In the genomic region with DNA sequence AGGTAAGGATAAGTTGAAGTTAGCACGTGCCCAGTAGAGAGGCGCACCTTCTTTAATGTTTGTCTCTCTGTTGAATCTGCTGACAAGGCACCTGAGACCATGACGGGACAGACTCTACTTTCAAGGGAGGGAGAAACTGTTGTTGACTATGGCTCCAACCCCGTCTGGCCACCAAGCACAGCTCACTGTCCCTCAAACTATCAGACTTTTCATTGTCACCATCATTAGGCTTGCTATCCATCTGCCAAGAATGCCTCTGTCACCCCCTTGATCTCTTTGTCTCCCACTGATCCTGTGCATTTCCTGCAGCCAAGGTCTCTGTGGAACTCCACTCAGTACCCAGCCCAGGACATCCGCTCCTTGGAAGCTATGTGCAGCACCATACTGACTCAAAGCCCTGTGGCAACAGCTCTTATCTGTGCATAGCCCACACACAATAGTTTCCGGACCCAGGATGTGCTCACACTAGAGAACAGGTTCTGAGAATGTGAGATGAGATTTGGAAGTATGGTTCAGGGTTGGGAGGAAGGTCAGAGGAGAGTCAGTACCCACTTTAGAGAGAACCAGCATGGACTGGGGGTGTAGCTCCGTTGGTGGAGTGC, we compare ENCODE assay signal across 21 mouse cellular contexts. TPM values are rescaled to one million over a fixed set of nuclear protein-coding genes. Genes with fewer than 3 reads are reported as not detected.
"Had no signal": no experiment of that assay in that cellular context is flagged by ENCODE, and none has a peak within 500 bp of the region (broad histone marks: within the 10 kb centered on the region; RNA-seq: fewer than 3 reads in every experiment).

No protein-coding gene starts in this region.

- ATAC-seq: intestine, embryonic 15.5 days; lung, postnatal 0 days had no signal

- H3K4me2 ChIP-seq: intestine, embryonic 15.5 days; neural tube, embryonic 12.5 days had no signal

- H3K4me1 ChIP-seq: intestine, embryonic 15.5 days had no signal

- H3K27me3 ChIP-seq: intestine, embryonic 15.5 days; neural tube, embryonic 12.5 days had no signal

- DNase-seq: kidney, adult 18-20 months; kidney, postnatal 10 days; kidney, postnatal 4 days; lung, adult 2 months; lung, postnatal 36 days; midbrain, embryonic 14.5 days; retina, postnatal 1 day; right cerebral cortex, postnatal 4 days; spleen, adult 18-20 months; thymus, adult 18-20 months; thymus, postnatal 14 days had no signal

- H3K4me3 ChIP-seq: intestine, embryonic 15.5 days; layer of hippocampus, adult 2 months; left cerebral cortex, adult 2 months; limb, embryonic 10.5 days; neural tube, embryonic 12.5 days had no signal

- H3K9me3 ChIP-seq: intestine, embryonic 15.5 days; limb, embryonic 10.5 days; neural tube, embryonic 12.5 days had no signal

- H3K9ac ChIP-seq: intestine, embryonic 15.5 days; neural tube, embryonic 12.5 days had no signal

- H3K36me3 ChIP-seq: intestine, embryonic 15.5 days; neural tube, embryonic 12.5 days had no signal

- H3K27ac ChIP-seq: intestine, embryonic 15.5 days; layer of hippocampus, adult 2 months; left cerebral cortex, adult 2 months; limb, embryonic 10.5 days; neural tube, embryonic 12.5 days had no signal

RNA-seq across cellular contexts. Expression of a gene that starts 40.5 kb away (rescaled TPM):
- total RNA-seq: megakaryocyte progenitor cell, adult 5-6 weeks; monocyte, adult 5-6 weeks; neutrophil, adult 5-6 weeks had no signal
- polyA plus RNA-seq: lung, postnatal 0 days; stomach, embryonic 14.5 days had no signal
